Mouse (Mus musculus): ENCODE data around the gene Hist1h4b. TPM values are rescaled to one million over a fixed set of nuclear protein-coding genes. Genes with fewer than 3 reads are reported as not detected.

The Hist1h4b gene
- total RNA-seq, 1 experiment from 2014 or later: 308 TPM

GRCm38 (mm10) chr13:23804532-23804931 lies 47.7 kb downstream of the Hist1h4b start:
- no peak for DNase-seq

GRCm38 (mm10) chr13:23806422-23807052 lies 49.7 kb downstream of the Hist1h4b start, which contains the start of gene Slc17a2:
TSS of gene Slc17a2 (plus strand) at chr13:23806993.
- DNase-seq: no peak

Small RNA genes lying within 50 kb of the gene (microRNA-seq; reads per million reads assigned to microRNA genes)
- 0 reads per million in 2 experiments for gene Gm44314
- gene Gm44484: 0 reads per million in 2 experiments

Other genes with a start within 250 kb of the Hist1h4b start
- 699 and 771 TPM in 2 replicates for gene Hist1h4h, start 226.0 kb upstream of the Hist1h4b start, total RNA-seq (2021)
- gene Hist1h2af, start 223.1 kb upstream of the Hist1h4b start, total RNA-seq (2021): 182 and 192 TPM in 2 replicates
- 64.2 and 80.0 TPM in 2 replicates for gene Hist1h3g, start 221.6 kb upstream of the Hist1h4b start, total RNA-seq (2021)
- 18.0 and 26.2 TPM in 2 replicates for gene Hist1h2bh, start 213.6 kb upstream of the Hist1h4b start, total RNA-seq (2021)
- 72.3 and 84.2 TPM in 2 replicates for gene Hist1h3f, start 213.0 kb upstream of the Hist1h4b start, total RNA-seq (2021)
- gene Hist1h4f, start 205.4 kb upstream of the Hist1h4b start, total RNA-seq (2021): 307 and 382 TPM in 2 replicates
- 19.2 and 24.2 TPM in 2 replicates for gene Hist1h1d, start 203.8 kb upstream of the Hist1h4b start, total RNA-seq (2021)
- gene Hist1h3e, start 194.6 kb upstream of the Hist1h4b start, total RNA-seq (2021): 184 TPM in 2 replicates
- 28.8 and 36.1 TPM in 2 replicates for gene Hist1h2ae, start 185.8 kb upstream of the Hist1h4b start, total RNA-seq (2021)
- 288 and 319 TPM in 2 replicates for gene Hist1h2bg, start 185.6 kb upstream of the Hist1h4b start, total RNA-seq (2021)
- 127 and 167 TPM in 2 replicates for gene Hist1h2bf, start 182.8 kb upstream of the Hist1h4b start, total RNA-seq (2021)
- 12.6 and 14.1 TPM in 2 replicates for gene Hist1h2ad, start 182.6 kb upstream of the Hist1h4b start, total RNA-seq (2021)
- gene Hist1h3d, start 181.2 kb upstream of the Hist1h4b start, total RNA-seq (2021): 27.2 and 39.2 TPM in 2 replicates
- gene Hist1h4d, start 175.4 kb upstream of the Hist1h4b start, total RNA-seq (2021): 250 and 265 TPM in 2 replicates
- 22.3 and 25.1 TPM in 2 replicates for gene Hist1h2be, start 135.9 kb upstream of the Hist1h4b start, total RNA-seq (2021)
- 139 and 157 TPM in 2 replicates for gene Hist1h1e, start 134.5 kb upstream of the Hist1h4b start, total RNA-seq (2021)
- 6.6 and 8.0 TPM in 2 replicates for gene Hist1h2ac, start 73.1 kb upstream of the Hist1h4b start, total RNA-seq (2021)
- gene Hist1h2bc, start 72.8 kb upstream of the Hist1h4b start, total RNA-seq (2021): 84.6 and 133 TPM in 2 replicates
- gene Hist1h1t, start 61.2 kb upstream of the Hist1h4b start, total RNA-seq (2021): 0.37 and 0.83 TPM in 2 replicates
- 161 and 165 TPM in 2 replicates for gene Hist1h4c, start 58.6 kb upstream of the Hist1h4b start, total RNA-seq (2021)
- 29.0 and 39.1 TPM in 2 replicates for gene Hfe, start 46.2 kb upstream of the Hist1h4b start, total RNA-seq (2021)
- gene Hist1h1c, start 18.2 kb upstream of the Hist1h4b start, total RNA-seq (2021): 300 and 304 TPM in 2 replicates
- 82.5 and 109 TPM in 2 replicates for gene Hist1h3c, start 11.4 kb upstream of the Hist1h4b start, total RNA-seq (2021)
- 125 and 171 TPM in 2 replicates for gene Hist1h2bb, start 10.3 kb upstream of the Hist1h4b start, total RNA-seq (2021)
- 157 and 198 TPM in 2 replicates for gene Hist1h2ab, start 5.9 kb upstream of the Hist1h4b start, total RNA-seq (2021)
- 247 and 351 TPM in 2 replicates for gene Hist1h3b, start 4.7 kb upstream of the Hist1h4b start, total RNA-seq (2021)
- gene Hist1h4a, start 4.2 kb downstream of the Hist1h4b start, total RNA-seq (2021): 164 and 198 TPM in 2 replicates
- 183 and 216 TPM in 2 replicates for gene Hist1h3a, start 5.4 kb downstream of the Hist1h4b start, total RNA-seq (2021)
- 172 and 219 TPM in 2 replicates for gene Hist1h1a, start 6.7 kb downstream of the Hist1h4b start, total RNA-seq (2021)
- gene Trim38, start 12.9 kb downstream of the Hist1h4b start, total RNA-seq (2021): not detected in 2 replicates
- 0.68 and 12.9 TPM in 2 replicates for gene Slc17a2, start 50.0 kb downstream of the Hist1h4b start, total RNA-seq (2021)
- gene Slc17a3, start 82.4 kb downstream of the Hist1h4b start, total RNA-seq (2021): 0.38 and 4.4 TPM in 2 replicates
- 1.1 TPM in 1 of 2 replicates, not detected in the other for gene Slc17a1, start 110.7 kb downstream of the Hist1h4b start, total RNA-seq (2021)
- gene Slc17a4, start 158.0 kb downstream of the Hist1h4b start, total RNA-seq (2021): 0.45 and 4.8 TPM in 2 replicates
- gene Hist1h2ba, start 177.1 kb downstream of the Hist1h4b start, total RNA-seq (2021): not detected in 2 replicates
- not detected in 2 replicates for gene Hist1h2aa, start 177.4 kb downstream of the Hist1h4b start, total RNA-seq (2021)
- 2.7 and 2.9 TPM in 2 replicates for gene Scgn, start 234.2 kb downstream of the Hist1h4b start, total RNA-seq (2021)